Mouse (Mus musculus): ENCODE results near the gene Trmt10b.

Gene Trmt10b

DNA sequence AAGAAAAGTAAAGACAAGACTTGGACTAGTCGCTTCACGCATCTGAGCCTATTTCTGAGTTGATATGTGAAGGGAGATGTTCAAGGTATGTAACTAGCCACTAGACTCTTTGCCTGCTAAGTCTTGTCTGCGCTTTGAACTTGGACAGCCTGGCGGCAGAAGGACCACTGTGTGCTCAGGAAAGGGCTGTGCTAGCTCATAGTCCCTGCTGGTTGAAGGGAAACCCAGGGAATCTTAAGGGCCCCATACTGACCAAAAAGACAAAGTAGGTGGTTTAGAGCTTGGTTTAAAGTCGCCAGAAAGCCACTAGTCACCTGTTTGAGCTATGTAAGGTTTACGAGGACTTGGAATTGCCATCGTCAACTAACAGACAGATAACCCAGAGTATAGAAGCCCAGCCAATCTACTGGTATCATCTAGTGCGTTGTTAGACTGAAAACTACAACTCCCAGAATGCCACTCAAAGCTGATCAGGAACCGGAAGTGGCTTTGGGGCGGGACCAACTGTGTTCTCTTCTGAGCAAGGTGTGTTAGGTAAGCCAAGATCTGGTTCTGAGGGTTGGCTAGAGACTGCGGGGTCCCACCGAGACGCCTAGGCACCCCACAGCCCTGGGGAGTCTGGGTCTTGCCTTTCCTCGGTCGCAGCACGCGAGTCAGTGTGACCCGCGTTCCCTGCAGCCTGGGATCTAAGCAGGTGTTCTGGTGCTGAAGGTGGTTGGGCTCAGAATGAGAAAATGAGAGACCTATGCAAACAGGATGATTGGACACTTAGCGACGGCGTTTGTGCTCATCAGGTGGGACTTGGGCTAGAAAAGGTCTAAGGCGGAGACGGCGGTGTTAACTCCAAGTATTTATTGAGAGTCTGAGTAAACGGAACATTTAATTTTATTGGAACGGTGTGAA lies at the start of gene Trmt10b:
Gene Trmt10b (plus strand): TSS at position 466 of the 903 bp plus-strand sequence.
- DNase-seq (ENCODE audit: low read depth, low spot score) = peak; percentile 66

- DNase-seq (ENCODE audit: low read depth, low spot score) = no peak
Measured at GRCm38 (mm10) chr4:45251265-45251664, 45.7 kb upstream of the Trmt10b start.

GRCm38 (mm10) chr4:45252861-45253262 lies 44.1 kb upstream of the Trmt10b start:
- DNase-seq (ENCODE audit: low read depth, low spot score) = no peak

DNA sequence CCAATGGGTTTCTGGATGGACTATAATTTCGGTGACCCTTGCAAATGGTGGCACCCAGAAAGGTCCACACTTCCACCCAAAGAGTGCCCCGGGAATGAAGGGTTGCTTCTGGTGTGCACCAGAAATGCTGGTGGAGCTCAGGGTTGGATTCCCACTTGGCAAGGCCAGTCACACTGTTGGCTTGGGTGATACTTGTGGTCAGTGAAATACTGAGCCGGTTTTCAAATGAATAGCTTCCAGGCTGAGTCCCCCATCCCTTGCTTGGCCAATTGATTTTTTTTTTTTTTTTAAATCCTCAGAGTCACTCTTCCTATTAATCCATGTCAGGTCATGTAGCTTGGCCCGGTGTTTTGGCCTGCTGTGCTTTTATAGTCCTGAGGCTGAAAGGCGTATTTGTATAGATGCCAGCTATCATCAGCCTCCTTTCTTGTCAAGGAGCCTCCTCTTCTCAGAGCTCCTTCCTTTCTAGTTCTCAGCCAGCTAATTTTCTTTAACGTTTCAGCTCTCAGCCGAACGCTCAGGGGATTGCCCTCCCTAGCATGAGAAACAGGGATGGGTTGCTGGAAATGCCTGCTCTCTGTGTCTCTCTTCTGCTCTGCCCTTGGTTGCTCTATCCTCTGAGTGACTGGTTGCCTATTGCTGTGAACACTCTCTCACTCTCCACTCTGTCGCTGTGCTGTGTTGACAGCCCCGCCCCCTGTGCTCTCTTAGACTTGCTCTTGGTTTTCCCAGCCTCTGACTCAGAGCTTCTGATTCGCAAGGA lies 42.9 kb upstream of the Trmt10b start:
- no peak for DNase-seq (ENCODE audit: low read depth, low spot score)

GRCm38 (mm10) chr4:45259232-45259832 lies 37.6 kb upstream of the Trmt10b start:
- no peak for DNase-seq (ENCODE audit: low read depth, low spot score)

DNA sequence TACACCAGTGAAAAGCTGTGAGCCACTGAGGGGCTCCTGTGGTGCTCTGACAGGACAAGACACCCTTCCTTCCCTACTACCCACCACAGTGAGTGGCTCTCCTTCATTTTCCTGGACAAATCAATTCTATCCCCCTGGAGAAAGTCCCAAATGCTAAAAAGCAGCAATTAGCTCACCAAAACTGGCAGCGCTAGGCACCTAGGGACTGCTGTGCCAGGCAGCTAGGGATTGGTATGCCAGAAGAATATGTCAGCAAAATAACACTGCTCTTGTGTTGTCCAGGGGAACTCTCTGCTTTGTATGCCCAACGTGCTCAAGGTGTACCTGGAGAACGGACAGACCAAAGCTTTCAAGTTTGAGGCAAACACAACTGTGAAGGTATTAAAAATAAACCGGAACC lies 35.4 kb upstream of the Trmt10b start:
- no peak for DNase-seq (ENCODE audit: low read depth, low spot score)

DNA sequence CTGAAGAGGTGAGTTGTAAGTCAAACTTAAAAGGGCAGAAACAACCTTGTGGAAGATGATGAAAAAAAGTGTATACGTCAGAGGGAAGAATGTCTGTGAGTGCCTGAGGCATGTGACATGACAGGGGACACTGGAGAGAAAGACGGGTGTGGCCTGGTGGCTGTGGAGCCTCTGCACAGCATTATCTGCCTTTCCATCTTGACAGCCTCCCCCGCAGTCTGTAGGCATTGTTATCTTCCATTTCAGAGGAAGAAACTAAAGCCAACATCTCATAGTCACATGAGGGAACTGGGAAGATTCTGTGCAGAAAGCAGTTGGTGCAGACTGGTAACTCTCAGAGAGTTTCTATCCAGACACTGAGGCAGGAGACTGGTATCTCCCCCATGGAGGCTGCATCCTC lies 29.0 kb upstream of the Trmt10b start:
- DNase-seq (ENCODE audit: low read depth, low spot score) = no peak

- DNase-seq (ENCODE audit: low read depth, low spot score) = peak; percentile 19
Measured at GRCm38 (mm10) chr4:45271041-45271452, 25.9 kb upstream of the Trmt10b start.

GRCm38 (mm10) chr4:45275770-45276169 lies 21.2 kb upstream of the Trmt10b start:
- DNase-seq (ENCODE audit: low read depth, low spot score) = no peak

- no peak for DNase-seq (ENCODE audit: low read depth, low spot score)
Measured at GRCm38 (mm10) chr4:45279292-45279691, 17.6 kb upstream of the Trmt10b start.

DNA sequence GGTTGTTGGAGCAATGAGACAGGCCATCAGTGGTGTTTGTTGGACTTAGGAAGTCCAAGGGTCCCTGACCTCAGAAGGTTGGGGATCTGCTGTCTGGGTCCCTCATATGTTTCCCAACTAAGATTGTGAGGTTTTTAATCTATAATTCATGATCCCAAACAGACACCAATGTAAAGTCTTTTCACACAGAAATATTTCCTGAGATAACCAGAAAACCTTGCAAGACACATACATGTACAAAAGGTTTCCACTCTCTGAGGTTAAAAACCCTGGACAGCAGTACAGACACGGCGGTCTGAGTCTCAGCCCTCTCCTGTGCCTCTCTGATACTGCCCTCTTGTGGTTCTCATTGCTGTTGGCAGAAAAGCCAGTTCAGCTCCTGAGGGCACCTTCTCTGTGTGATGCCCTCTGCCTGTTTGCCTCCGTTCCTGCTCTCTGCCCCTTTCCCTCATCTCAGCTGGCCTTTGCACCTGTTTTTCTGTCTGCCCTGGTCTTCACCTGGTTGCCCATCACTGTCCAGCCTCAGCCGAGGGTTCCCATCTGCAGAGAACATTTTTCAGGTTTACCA lies 16.9 kb upstream of the Trmt10b start:
- peak; percentile 61 for DNase-seq (ENCODE audit: low read depth, low spot score)

GRCm38 (mm10) chr4:45286318-45286717 lies 10.6 kb upstream of the Trmt10b start:
- DNase-seq (ENCODE audit: low read depth, low spot score) = peak; percentile 19

DNA sequence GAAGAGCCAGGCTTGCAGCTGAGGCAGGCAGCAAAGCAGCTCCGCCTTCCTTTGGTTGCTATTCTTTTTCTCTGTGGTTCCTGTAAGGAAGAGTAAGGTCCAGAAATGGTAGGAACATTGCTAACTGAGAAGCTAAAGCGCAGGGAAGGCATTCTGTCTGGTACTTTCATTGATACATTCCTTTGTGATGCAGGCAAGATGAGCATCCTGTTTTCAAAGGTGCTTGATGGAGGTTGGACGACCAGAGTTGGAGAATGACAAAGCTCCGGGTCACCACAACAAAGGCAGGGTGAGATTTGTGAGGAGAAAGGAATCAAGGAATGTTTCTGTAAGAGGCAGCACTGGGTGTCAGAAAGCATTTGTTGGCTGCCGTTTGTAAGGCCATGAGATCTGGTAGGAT lies 9.0 kb upstream of the Trmt10b start:
- DNase-seq (ENCODE audit: low read depth, low spot score) = no peak

DNA sequence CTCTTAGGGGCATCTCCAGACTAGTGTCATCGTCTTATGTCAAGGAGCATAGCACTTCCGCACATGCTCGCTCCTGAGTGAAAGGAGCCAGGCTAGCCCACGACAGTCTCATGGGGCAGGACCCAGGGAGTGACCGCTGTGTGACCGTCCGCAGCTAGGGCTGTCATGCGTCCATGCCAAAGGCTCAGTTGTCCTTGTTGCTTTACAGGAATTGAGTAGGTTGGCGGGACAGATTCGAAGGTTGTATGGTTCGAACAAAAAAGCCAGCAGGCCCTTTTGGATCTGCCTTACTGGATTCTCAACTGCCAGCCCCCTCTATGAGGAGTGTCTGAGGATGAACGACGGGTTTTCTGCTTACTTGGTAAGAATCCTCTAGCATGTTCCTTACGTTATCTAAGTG lies 8.6 kb downstream of the Trmt10b start:
- no peak for DNase-seq (ENCODE audit: low read depth, low spot score)

DNA sequence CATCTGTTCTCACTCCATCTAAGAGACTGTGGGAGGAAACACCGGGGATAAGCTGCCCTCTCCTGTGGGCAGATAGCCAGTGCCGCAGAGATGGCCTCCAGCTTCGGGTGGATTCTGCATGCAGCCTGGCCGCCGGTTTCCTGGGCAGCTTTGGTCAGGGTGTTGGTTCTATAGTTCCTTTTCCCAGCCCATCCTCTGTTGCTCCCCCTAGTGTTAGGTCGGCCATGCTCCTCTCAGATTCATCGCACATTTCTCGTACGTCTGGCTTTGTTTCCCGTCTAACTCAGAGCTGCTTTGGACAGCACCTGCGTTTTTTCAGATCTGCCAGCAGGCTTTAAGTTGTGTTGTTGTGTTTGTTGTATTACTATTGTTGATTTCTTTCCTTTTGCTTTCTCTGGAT lies 11.1 kb downstream of the Trmt10b start:
- DNase-seq (ENCODE audit: low read depth, low spot score) = peak; percentile 11

GRCm38 (mm10) chr4:45308606-45309005 lies 11.7 kb downstream of the Trmt10b start:
- no peak for DNase-seq (ENCODE audit: low read depth, low spot score)

DNA sequence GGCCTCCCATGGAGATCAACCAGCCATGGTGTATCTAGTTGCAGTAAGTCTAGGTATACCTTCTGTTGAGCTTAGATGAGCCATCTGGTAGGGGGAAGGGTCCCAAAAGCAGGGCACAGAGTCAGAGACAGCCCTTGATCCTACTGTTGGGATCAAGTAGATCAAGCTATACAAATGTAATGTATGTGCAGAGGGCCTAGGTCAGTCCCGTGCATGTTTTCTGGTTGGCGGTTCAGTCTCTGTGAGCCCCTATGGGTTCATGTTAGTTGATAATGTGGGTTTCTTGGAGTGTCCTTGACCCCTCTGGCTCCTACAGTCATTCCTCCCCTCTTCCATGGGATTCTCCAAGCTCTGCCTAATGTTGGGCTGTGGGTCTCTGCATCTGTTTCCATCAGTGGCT lies 14.1 kb downstream of the Trmt10b start:
- DNase-seq (ENCODE audit: low read depth, low spot score) = no peak

- peak; percentile 74 for DNase-seq (ENCODE audit: low read depth, low spot score)
Measured at GRCm38 (mm10) chr4:45320159-45320816, 23.4 kb downstream of the Trmt10b start.

GRCm38 (mm10) chr4:45331139-45331538 lies 34.2 kb downstream of the Trmt10b start:
- no peak for DNase-seq (ENCODE audit: low read depth, low spot score)

DNA sequence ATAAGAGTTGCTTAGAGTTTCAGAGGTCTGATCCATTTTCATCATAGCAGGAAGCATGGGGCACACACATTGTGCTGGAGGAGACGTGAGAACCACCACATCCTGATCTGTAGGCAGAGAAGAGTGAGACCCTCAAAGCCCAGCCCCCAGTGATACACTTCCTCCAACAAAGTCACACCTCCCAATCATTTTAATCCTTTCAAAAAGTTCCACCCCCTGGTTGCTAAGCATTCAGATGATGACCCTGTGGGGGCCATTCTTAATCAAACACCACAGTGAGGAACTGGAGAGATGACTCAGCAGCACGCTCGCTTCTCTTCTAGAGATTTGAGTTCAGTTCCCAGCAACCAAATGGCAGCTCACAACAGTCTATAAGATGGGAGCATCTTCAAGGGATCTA lies 35.5 kb downstream of the Trmt10b start:
- DNase-seq (ENCODE audit: low read depth, low spot score) = no peak

DNA sequence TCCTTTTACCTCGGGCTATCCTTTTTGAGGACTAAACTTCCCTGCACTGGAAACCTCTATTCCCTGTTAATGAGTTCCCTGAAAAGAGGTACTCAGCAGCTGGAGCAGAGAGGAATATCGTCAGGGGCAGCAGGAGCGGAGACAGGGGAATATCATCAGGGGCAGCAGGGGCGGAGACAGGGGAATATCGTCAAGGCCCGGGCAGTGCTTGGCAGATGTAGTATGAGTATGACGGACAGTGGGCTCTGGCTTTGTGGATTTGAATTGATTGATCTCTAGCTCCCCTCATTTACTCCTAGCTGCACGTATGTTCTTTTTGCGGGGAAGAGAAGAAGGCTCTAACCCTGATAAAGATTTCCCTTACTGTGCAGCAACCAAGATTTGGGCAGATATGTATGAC lies 44.3 kb downstream of the Trmt10b start:
- DNase-seq (ENCODE audit: low read depth, low spot score) = no peak

All from forelimb bud, embryonic 11.5 days (tissue).